Mouse (Mus musculus): ENCODE data around the gene Foxa2.

- no peak for TF ChIP-seq POLR2A (IDR thresholded peaks at IDR 0.05; ENCODE audit: low read depth, low read length)
- no peak for TF ChIP-seq CTCF (IDR thresholded peaks at IDR 0.05; ENCODE audit: extremely low read depth, insufficient read length, insufficient replicate concordance, low read depth, low read length)
Observed at GRCm38 (mm10) chr2:148041381-148041780, 5.4 kb downstream of the Foxa2 start.

Measured in small intestine, adult 2 months (tissue).